Mouse (Mus musculus) inflammation-experienced regulatory T-cells, adult 16 weeks (primary cell): Measurements from ENCODE around the gene Fbxo39. TPM values are rescaled to one million over a fixed set of nuclear protein-coding genes. Genes with fewer than 3 reads are reported as not detected.

Experiments used
- polyA plus RNA-seq: library from polyadenylated mRNA; unstranded; fragments of 100-300 nt; shearing (Covaris generic); gene quantifications from one replicate; pipeline ENCODE4 v1.2.1, GENCODE M21; 2017

The Fbxo39 gene
- 0.34 TPM for polyA plus RNA-seq

DNA sequence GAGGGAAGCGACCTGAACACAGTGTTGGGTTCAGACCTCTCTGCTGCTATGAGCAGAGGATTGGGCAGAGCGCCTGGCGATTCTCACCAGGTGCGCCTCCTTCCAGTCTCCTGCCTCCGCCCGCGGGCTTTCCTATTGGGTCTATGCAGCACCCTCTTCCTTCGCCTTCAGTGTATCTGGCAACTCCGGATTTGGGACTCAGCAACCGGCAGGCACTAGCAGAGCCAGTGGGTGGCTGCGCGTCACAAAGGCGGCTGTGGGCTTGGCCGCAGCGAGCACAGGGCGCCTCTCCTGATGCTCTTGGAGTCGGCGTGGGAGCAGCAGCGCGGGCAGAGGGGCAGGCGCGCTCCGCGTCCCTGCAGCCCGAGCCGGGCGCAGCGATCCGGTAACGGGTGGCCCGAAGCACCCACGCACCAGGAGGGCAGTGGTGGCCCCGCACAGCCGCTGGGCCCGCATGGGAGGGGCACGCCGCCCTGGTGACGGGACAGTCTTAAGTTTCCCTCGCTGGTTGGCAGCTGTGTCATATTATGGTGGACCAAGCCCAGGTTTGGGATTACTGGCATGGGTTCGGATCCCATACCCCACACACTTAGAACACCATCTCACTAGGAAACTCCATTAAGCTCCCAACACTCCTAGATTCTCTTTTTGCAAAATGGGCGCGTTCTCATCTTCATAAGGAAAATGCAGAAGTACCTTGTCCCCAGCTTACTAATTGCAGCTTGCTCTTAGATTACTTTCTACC lies at the start of gene Fbxo39:
Gene Fbxo39 (plus strand): TSS at position 294 of the 745 bp plus-strand sequence.

DNA sequence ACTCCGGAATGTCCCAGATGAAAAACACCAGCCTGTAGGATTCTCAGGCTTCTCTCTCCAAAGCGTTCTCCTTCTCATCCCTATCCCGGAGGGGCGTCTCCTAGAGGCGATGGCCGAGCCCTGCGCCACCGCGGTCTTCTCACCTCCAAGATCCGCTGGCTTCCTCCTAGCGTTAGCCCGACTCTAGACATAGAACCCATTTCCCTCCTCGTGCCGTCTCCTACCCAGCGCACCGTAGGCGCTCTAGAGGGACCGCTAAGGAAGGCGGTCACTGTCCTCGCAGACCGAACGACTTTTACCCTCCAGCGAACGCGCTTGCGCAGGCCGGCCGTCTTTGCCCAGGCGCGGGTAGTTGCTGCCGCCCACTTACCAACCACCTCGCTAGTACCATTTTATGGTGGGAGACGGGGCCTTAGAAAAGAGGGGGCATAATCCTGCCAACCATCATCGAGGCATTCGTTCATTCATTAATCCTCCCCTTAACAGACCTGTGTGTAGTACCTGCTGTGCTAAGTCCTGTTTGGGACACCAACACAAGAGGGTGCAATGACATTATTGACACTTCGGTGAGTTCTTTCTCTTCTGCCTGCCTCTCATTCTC lies 47.2 kb upstream of the Fbxo39 start, which contains the start of gene Slc13a5:
Gene Slc13a5 (minus strand): TSS at position 263 of the 601 bp plus-strand sequence.

DNA sequence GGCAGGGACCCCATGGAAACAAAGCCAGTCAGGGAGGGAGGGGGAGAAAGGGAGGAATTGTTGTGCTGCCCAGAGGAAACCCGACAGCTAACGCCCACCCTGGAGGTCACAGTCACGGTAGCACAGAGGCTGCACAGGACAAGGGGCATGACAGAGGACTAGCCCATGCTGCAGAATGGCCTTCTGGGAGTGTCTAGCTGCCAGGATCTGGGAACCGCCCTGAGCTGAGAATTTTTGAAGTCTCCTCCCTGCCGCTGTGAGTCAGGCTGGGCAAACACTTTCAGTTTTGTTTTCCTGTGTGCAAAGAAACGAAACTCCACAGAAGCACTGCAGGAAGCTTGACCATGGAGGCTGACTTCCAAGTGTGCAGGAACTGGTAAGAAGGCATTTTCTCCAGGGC lies 12.9 kb upstream of the Fbxo39 start, which contains the start of gene Xaf1:
Gene Xaf1 (plus strand): TSS at position 296 of the 400 bp plus-strand sequence.

DNA sequence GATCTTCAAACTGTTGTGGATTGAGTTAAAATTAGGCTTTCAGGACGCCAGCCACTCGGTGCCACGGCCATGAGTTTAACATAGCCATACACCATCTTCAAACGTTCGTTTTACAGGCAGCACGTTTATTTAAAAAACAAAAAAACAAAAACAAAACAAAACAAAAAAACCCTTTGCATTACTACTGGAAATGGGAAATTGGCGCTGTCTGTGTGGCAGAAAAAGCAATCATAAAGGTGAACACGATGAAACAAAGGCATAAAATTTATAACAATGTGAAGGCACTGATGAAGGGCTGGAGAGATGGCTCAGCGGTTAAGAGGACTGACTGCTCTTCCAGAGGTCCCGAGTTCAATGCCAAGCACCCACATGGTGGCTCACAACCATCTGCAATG lies 48.1 kb downstream of the Fbxo39 start, which contains the start of gene Tekt1:
Gene Tekt1 (minus strand): TSS at position 96 of the 395 bp plus-strand sequence.

Other genes starting within 250 kb of the Fbxo39 start
- not detected for gene Pitpnm3, start 178.7 kb upstream of the Fbxo39 start, polyA plus RNA-seq
- 0.39 TPM for gene Gm43951, start 107.6 kb upstream of the Fbxo39 start, polyA plus RNA-seq
- 39.8 TPM for gene 4933427D14Rik, start 107.0 kb upstream of the Fbxo39 start, polyA plus RNA-seq
- gene Txndc17, start 106.9 kb upstream of the Fbxo39 start, polyA plus RNA-seq = 109 TPM
- gene Med31, start 98.9 kb upstream of the Fbxo39 start, polyA plus RNA-seq = 26.4 TPM
- gene Slc13a5, start 47.2 kb upstream of the Fbxo39 start, polyA plus RNA-seq = not detected
- gene Xaf1, start 12.8 kb upstream of the Fbxo39 start, polyA plus RNA-seq = 87.9 TPM
- not detected for gene Tekt1, start 48.0 kb downstream of the Fbxo39 start, polyA plus RNA-seq
- gene Smtnl2, start 97.3 kb downstream of the Fbxo39 start, polyA plus RNA-seq = not detected
- gene Ggt6, start 121.1 kb downstream of the Fbxo39 start, polyA plus RNA-seq = not detected
- gene Mybbp1a, start 126.9 kb downstream of the Fbxo39 start, polyA plus RNA-seq = 123 TPM
- gene Spns2, start 175.5 kb downstream of the Fbxo39 start, polyA plus RNA-seq = not detected
- gene Spns3, start 236.1 kb downstream of the Fbxo39 start, polyA plus RNA-seq = 0.76 TPM